Mouse (Mus musculus) testis, adult 2 months (tissue): ENCODE data around the gene Dram1.

Source experiments
- CTCF ChIP-seq: fragments of 200-500 bp; IDR thresholded peaks from 2 replicates; pipeline ENCODE4 v1.5.1; 2012; ENCODE audit warnings: low read depth, mild to moderate bottlenecking, inconsistent platforms, low read length, moderate library complexity; ENCODE audit not compliant: control insufficient read depth, insufficient read depth, insufficient replicate concordance
- POLR2A ChIP-seq: fragments of 200-500 bp; IDR thresholded peaks from 2 replicates; pipeline ENCODE4 v1.6.1; 2012; ENCODE audit warnings: low read depth, mild to moderate bottlenecking, inconsistent platforms, low read length, moderate library complexity; ENCODE audit not compliant: control insufficient read depth

GRCm38 (mm10) chr10:88306235-88306634 is 72.6 kb downstream of the Dram1 start:
- no peak for TF ChIP-seq CTCF
- TF ChIP-seq POLR2A, result no peak
